Mouse (Mus musculus) small intestine, adult 2 months (tissue): ENCODE measurements around the gene Frmd8.

Experiments
- CTCF ChIP-seq: fragments of 200-500 bp; IDR thresholded peaks from 2 replicates; pipeline ENCODE4 v1.5.1; 2012; ENCODE audit warnings: low read depth, mild to moderate bottlenecking, control low read depth, inconsistent platforms, low read length, moderate library complexity, mixed read lengths; ENCODE audit not compliant: insufficient replicate concordance, insufficient read length; ENCODE audit errors: extremely low read depth
- POLR2A ChIP-seq: fragments of 200-500 bp; IDR thresholded peaks from 2 replicates; pipeline ENCODE4 v1.6.1; 2012; ENCODE audit warnings: low read depth, mild to moderate bottlenecking, control low read depth, inconsistent platforms, low read length, moderate library complexity

DNA sequence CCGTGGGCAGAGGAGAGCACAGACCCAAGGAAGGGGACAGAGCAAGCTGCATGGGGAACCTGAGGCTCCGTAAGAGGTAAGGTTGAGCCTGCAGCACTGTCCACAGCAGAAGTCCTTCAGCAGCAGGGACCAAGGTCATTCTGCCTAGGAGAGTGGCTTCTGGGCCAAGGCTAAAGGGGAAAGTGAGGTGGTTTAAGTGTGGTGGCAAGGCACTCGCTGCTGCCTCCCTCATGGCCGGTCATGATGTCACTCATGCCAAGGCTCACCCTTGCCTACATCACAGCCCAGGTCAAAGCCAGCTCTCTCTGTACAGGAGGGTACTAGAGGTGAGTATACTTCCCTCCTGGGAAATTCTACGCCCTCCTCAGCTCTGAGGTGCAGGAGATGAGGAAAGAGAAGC is 11.3 kb downstream of the Frmd8 start:
- TF ChIP-seq CTCF: no peak
- TF ChIP-seq POLR2A: no peak
